Mouse (Mus musculus): ENCODE measurements at regions not wholly inside any gene's neighbourhood (a gene's known extent, or its start where the extent isn't known, plus 50 kb on each side); places are given as distances from the start of the nearest gene placed in this dataset.

GRCm38 (mm10) chr10:117947911-117948310 is 102.1 kb upstream of the Rap1b start:
- TF ChIP-seq CTCF (IDR thresholded peaks at IDR 0.05; ENCODE audit: low read depth, low read length) (no peak), POLR2A (IDR thresholded peaks at IDR 0.05; ENCODE audit: extremely low read depth, insufficient read depth, low read length) (no peak)
